Mouse (Mus musculus): ENCODE data around the gene Sdr39u1.

Gene Sdr39u1

DNA sequence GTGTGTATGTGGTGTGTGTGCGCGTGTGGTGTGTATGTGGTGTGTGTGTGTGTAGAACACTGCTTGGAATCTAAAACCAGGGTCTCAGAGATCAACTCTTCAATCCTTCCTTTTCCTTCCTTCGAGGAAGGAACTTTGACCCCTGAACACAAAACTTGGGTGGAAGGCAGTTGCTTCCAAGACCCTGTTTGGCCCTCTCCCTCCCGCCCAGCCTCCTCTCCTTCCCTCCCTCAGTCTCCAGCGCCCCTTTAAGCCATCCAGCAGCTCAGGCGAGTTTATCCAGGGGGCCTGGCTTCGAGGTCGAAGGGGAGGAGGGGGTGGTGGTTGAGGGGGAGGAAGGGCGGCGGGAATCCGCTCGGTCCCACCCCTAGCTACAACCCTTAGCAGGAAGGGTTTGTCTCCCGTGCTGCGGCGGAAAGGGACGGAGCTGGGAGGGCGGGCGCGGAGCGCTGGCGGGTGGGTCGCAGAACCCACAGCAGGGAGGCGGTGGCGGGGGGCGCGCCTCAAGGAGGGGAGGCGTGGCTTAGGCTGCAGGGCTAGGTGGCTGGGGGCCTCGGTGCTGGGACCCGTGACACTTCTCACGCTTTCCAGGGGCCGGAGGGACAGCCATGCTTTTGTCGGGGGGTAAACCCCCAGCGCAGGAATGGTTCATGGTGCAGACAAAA, 46.3 kb downstream of the Sdr39u1 start, which contains the start of gene Nynrin:
Gene Nynrin (plus strand): TSS at position 390 of the 665 bp plus-strand sequence.
- peak; percentile 93 for DNase-seq

DNA sequence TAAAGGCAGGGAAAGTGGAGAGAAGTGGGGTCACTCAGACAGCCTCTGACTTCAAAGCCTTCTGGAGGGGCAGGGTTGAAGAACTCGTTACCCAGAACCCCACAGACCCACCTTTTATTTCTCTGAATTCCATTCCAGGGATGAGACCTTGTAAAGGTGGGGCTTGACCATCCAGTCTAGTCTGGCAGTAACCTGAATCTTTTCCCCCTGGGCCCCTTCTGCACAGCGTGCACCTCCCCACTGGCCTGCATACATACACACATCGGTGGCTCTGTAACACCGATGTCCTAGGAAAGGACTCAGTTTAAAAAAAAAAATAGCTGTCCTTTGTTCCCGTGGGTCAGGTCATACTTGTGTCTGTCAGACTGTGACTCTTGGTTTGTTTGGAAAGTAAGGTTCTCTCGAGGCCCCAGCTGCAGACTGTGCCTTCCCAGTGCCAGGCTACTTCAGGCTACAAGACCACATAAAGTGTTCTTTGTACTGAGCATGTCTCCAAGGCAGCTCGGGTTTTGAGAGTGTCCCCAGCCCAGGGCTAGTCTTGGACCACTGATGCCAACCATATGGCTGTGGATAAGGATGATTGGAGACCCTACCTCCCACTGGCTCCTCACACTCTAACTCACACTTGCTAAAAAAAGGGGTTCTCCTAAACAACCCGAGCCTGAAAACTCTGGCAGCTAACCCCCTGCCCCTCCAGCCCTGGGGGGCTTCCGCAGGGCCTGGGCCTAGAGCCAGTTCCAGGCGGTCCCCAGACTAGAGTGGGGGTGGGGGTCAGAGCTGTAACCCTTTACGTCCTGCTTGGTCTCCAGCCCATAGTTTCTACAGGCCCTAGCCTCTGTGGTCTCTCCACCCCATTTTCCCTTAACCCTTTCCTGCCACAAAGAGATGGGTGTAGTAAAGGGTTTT, 47.2 kb downstream of the Sdr39u1 start:
- peak; percentile 77 for DNase-seq

DNA sequence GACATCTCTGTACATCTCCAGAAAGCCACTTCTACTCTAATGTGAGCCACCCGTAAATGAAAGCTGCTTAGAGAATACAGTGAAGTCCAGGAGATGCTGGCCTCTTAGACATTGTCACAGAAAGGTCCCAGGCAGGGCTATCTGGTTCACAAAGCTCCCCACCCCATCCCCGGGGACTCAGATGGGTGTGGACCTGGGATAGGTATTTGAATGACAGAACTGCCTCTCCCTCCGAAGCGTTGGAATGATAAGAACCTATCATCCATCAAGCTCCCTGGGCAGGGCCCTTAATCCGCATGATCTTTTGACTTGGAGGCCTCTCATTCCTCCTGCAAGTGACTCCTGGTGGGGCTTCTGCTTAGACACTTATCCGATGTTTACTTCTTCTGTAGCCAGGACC, 49.2 kb downstream of the Sdr39u1 start:
- DNase-seq: no peak
